Mouse (Mus musculus) midbrain, embryonic 16.5 days (tissue): ENCODE results near the gene Inafm2. TPM values are rescaled to one million over a fixed set of nuclear protein-coding genes. Genes with fewer than 3 reads are reported as not detected.

Source experiments
- ATAC-seq: fragments of 200-750 bp; cut with Nextera tagmentation; 2 replicates; pipeline ENCODE4 v1.8.0; 2017; ENCODE audit warnings: moderate TSS enrichment
- H3K27ac ChIP-seq: fragments of 300-500 bp; sonication (generic); 2 replicates; pipeline ENCODE4 v1.5.1; 2014; ENCODE audit warnings: mild to moderate bottlenecking, low read length, mixed read lengths
- H3K27me3 ChIP-seq: fragments of 300-500 bp; sonication (generic); 2 replicates; pipeline ENCODE4 v1.6.1; 2014; ENCODE audit warnings: low read depth, low read length, mixed read lengths; ENCODE audit not compliant: control insufficient read depth, insufficient read depth
- H3K36me3 ChIP-seq: fragments of 300-500 bp; sonication (generic); 2 replicates; pipeline ENCODE4 v1.6.1; 2014; ENCODE audit warnings: mild to moderate bottlenecking, low read length, moderate library complexity, mixed read lengths; ENCODE audit not compliant: control insufficient read depth, insufficient read depth
- H3K4me1 ChIP-seq: fragments of 300-500 bp; sonication (generic); 2 replicates; pipeline ENCODE4 v1.6.1; 2014; ENCODE audit warnings: mild to moderate bottlenecking, low read length, mixed read lengths; ENCODE audit not compliant: control insufficient read depth, insufficient read depth
- H3K4me2 ChIP-seq: fragments of 300-500 bp; sonication (generic); 2 replicates; pipeline ENCODE4 v1.6.1; 2014; ENCODE audit warnings: mild to moderate bottlenecking, low read length, mixed read lengths
- H3K4me3 ChIP-seq: fragments of 300-500 bp; sonication (generic); 2 replicates; pipeline ENCODE4 v1.5.1; 2014; ENCODE audit warnings: low read depth, mild to moderate bottlenecking, low read length, moderate library complexity, mixed read lengths
- H3K9ac ChIP-seq: fragments of 300-500 bp; sonication (generic); 2 replicates; pipeline ENCODE4 v1.6.1; 2014; ENCODE audit warnings: low read depth, low read length, mixed read lengths
- H3K9me3 ChIP-seq: fragments of 300-500 bp; sonication (generic); replicated peaks from 2 replicates; pipeline ENCODE4 v1.6.1; 2014; ENCODE audit warnings: mild to moderate bottlenecking, low read length, mixed read lengths; ENCODE audit not compliant: control insufficient read depth, poor library complexity, severe bottlenecking
- WGBS: fragments of 180-500 bp; shearing (Covaris S2); extraction: QIAGEN DNeasy Blood & Tissue Kit; methylation state at CpG from one replicate; pipeline ENCODE4 v1.1.7; 2014; 5-methylcytosine and 5-hydroxymethylcytosine counted together
- polyA plus RNA-seq: library from polyadenylated mRNA; unstranded; fragments of >200 nt; fragmentation: Nextera tagmentation; extraction: Ambion mirVana; gene quantifications from 2 replicates; pipeline ENCODE4 v1.2.1, GENCODE M21; 2015

Gene Inafm2
- polyA plus RNA-seq, 1 experiment from 2014 or later, result 17.9 TPM

- H3K27ac ChIP-seq, result no peak overlapping the region
- no peaks in the 10 kb centered on the region for H3K9me3 ChIP-seq
- WGBS, result 75% methylated on average over 5 of the region's 5 CpGs
- no peak overlapping the region for H3K4me2 ChIP-seq
- ATAC-seq, result no peak
- no peaks in the 10 kb centered on the region for H3K27me3 ChIP-seq
- H3K9ac ChIP-seq, result no peak overlapping the region
- H3K36me3 ChIP-seq, result peaks cover 22% of the 10 kb centered on the region
- peaks cover 13% of the 10 kb centered on the region for H3K4me1 ChIP-seq
- no peak overlapping the region for H3K4me3 ChIP-seq
Observed at GRCm38 (mm10) chr2:118783093-118783492, 37.5 kb downstream of the Inafm2 start.

DNA sequence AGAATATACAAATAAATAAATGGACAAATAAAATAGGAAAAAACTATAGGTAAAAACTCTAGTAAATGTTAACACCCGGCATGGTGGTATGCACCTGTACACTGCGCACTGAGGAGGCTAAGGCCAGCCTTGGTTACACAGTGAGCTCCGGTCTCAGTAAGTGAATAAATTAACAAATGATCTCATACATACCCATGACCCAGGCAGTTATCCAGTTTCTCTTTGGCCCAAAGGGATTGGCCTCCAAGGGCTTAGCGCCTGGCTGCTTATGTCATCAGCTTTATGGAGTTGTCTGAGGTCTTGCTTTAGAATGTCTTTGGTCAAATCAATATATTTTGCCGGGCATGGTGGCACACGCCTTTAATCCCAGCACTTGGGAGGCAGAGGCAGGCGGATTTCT, 38.1 kb downstream of the Inafm2 start:
- no peak for ATAC-seq
- 87% methylated on average over 7 of the region's 7 CpGs for WGBS
- Histone ChIP-seq H3K9me3 (no peaks in the 10 kb centered on the region), H3K4me1 (peaks cover 13% of the 10 kb centered on the region), H3K27me3 (no peaks in the 10 kb centered on the region), H3K9ac (no peak overlapping the region), H3K27ac (no peak overlapping the region), H3K4me2 (no peak overlapping the region), H3K4me3 (no peak overlapping the region), H3K36me3 (peaks cover 23% of the 10 kb centered on the region)

- no peaks in the 10 kb centered on the region for H3K9me3 ChIP-seq
- H3K4me2 ChIP-seq, result no peak overlapping the region
- no peak overlapping the region for H3K9ac ChIP-seq
- H3K4me1 ChIP-seq, result no peaks in the 10 kb centered on the region
- no peak overlapping the region for H3K27ac ChIP-seq
- WGBS, result 89% methylated on average over 5 of the region's 5 CpGs
- H3K27me3 ChIP-seq, result no peaks in the 10 kb centered on the region
- no peak overlapping the region for H3K4me3 ChIP-seq
- no peak for ATAC-seq
- peaks cover 41% of the 10 kb centered on the region for H3K36me3 ChIP-seq
Observed at GRCm38 (mm10) chr2:118786525-118786924, 41.0 kb downstream of the Inafm2 start.

- no peak overlapping the region for H3K4me2 ChIP-seq
- no peak overlapping the region for H3K4me3 ChIP-seq
- H3K36me3 ChIP-seq, result peaks cover 63% of the 10 kb centered on the region
- no peaks in the 10 kb centered on the region for H3K4me1 ChIP-seq
- 86% methylated on average over 11 of the region's 11 CpGs for WGBS
- H3K27me3 ChIP-seq, result no peaks in the 10 kb centered on the region
- no peak overlapping the region for H3K9ac ChIP-seq
- no peak; the same call in 1 of the 2 replicates for ATAC-seq
- H3K27ac ChIP-seq, result no peak overlapping the region
- H3K9me3 ChIP-seq, result no peaks in the 10 kb centered on the region
Observed at GRCm38 (mm10) chr2:118789501-118789900, 43.9 kb downstream of the Inafm2 start.

GRCm38 (mm10) chr2:118790221-118790550, 44.6 kb downstream of the Inafm2 start:
- Histone ChIP-seq H3K4me3 (no peak overlapping the region), H3K27ac (no peak overlapping the region), H3K9ac (0 out of 2 replicates have a peak overlapping the region, but pooled peaks have one; percentile 21), H3K4me2 (no peak overlapping the region), H3K4me1 (no peaks in the 10 kb centered on the region), H3K36me3 (peaks cover 63% of the 10 kb centered on the region), H3K27me3 (no peaks in the 10 kb centered on the region), H3K9me3 (no peaks in the 10 kb centered on the region)
- WGBS, result 51% methylated on average over 12 of the region's 12 CpGs
- peak; percentile 27; the same call in 1 of the 2 replicates for ATAC-seq

DNA sequence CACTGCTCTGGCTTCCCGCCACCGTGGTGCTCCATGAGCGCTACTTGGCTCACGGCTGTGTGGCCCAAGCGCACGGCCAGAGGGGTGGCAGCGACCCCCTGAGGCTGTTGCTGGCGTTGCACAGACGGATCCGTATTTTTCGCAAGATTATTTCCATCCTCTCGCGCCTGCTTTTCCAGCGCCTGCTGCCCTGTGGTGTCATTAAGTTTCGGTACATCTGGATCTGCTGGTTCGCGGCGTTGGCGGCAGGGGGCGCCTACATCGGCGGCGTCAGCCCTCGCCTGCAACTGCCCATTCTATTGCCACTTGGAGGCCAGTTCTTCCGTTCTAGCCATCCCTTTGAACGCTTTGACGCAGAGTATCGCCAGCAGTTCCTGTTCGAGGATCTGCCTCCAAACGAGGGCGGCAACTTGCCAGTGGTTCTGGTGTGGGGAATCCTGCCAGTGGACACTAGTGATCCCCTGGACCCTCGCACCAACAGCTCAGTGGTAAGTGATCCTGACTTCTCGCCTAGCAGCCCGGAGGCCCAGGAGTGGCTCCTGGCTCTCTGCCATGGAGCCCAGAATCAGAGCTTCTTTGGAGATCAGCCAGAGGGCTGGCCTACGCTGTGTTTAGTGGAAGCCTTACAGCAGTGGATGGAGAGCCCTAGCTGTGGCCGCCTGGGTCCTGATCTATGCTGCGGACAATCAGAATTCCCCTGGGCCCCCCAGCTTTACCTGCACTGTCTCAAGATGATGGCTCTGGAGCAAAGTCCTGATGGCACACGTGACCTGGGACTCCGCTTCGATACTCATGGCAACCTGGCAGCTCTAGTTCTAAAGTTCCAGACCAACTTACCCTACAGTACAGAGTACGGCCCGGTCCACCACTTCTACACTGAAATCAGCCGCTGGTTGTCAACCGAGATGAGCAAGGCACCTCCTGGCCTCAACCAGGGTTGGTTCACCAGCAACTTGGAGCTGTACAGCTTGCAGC, 45.3 kb downstream of the Inafm2 start:
- H3K4me2 ChIP-seq, result 0 out of 2 replicates have a peak overlapping the region, but pooled peaks have one; percentile 15
- no peaks in the 10 kb centered on the region for H3K4me1 ChIP-seq
- H3K27ac ChIP-seq, result no peak overlapping the region
- WGBS, result 26% methylated on average over 44 of the region's 44 CpGs
- no peaks in the 10 kb centered on the region for H3K27me3 ChIP-seq
- ATAC-seq, result peak; percentile 40; the same call in 1 of the 2 replicates
- H3K9me3 ChIP-seq, result no peaks in the 10 kb centered on the region
- peaks cover 63% of the 10 kb centered on the region for H3K36me3 ChIP-seq
- H3K4me3 ChIP-seq, result no peak overlapping the region
- 0 out of 2 replicates have a peak overlapping the region, but pooled peaks have one; percentile 21 for H3K9ac ChIP-seq

DNA sequence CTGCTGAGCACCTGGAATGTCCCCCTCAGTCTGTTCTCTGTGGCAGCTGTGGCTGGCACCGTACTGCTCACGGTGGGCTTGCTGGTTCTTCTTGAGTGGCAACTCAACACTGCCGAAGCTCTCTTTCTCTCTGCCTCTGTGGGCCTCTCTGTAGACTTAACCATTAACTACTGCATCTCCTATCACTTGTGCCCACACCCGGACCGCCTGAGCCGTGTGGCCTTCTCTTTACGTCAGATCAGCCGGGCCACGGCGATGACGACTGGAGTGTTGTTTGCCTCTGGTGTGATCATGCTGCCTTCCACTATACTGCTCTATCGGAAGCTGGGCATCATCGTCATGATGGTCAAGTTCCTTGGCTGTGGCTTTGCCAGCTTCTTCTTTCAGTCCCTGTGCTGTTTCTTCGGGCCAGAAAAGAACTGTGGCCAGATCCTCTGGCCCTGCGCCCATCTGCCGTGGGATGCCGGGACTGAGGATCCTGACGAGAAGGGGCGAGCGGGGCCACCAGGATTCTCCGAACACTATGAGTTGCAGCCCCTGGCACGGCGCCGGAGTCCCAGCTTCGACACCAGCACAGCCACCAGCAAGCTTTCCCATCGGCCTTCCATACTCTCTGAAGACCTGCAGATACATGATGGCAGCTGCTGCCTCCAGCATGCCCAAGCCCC, 46.2 kb downstream of the Inafm2 start:
- 94% methylated on average over 26 of the region's 26 CpGs for WGBS
- no peaks in the 10 kb centered on the region for H3K4me1 ChIP-seq
- no peaks in the 10 kb centered on the region for H3K9me3 ChIP-seq
- no peak overlapping the region for H3K4me2 ChIP-seq
- H3K36me3 ChIP-seq, result peaks cover 55% of the 10 kb centered on the region
- H3K9ac ChIP-seq, result no peak overlapping the region
- no peak overlapping the region for H3K27ac ChIP-seq
- no peak overlapping the region for H3K4me3 ChIP-seq
- no peak for ATAC-seq
- H3K27me3 ChIP-seq, result no peaks in the 10 kb centered on the region

DNA sequence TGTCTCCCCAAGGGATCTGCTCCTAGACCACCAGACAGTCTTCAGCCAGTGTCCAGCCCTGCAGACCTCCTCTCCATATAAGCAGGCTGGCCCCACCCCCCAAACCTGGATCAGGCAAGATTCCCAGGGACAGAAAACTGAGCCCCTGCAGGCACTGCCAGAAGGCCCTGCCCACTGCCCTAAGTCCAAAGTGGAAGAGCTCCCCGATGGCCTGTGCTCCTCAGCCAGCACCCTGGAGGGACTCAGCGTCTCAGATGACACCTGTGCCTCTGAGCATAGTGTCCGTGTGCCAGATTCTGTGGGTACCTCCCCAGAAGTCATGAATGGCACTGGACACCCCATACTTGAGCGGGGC, 46.7 kb downstream of the Inafm2 start:
- Histone ChIP-seq H3K27ac (no peak overlapping the region), H3K9me3 (no peaks in the 10 kb centered on the region), H3K36me3 (peaks cover 49% of the 10 kb centered on the region), H3K27me3 (no peaks in the 10 kb centered on the region), H3K4me3 (no peak overlapping the region), H3K4me2 (no peak overlapping the region), H3K4me1 (no peaks in the 10 kb centered on the region), H3K9ac (no peak overlapping the region)
- no peak for ATAC-seq
- WGBS, result 80% methylated on average over 4 of the region's 4 CpGs

DNA sequence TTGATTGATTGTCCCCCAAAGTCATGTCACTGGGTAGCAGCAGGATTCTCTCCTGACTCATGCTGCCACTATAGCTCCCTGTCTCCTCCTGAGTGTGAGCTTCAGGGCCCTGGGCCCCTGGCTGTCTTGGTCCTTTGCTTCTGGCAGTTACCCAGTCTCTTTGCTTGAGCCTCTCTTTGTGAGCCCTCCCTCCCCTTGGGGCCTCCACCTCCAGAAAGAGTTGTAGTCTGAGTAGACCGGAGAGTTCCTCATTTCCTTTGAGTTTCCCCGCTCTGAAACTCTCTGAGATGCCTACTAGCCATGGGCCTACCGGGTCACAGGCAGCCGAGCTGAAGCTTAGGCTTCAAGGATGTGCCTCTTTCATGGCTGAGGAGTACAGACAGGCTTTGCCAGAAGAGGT, 48.1 kb downstream of the Inafm2 start:
- Histone ChIP-seq H3K9ac (no peak overlapping the region), H3K4me1 (no peaks in the 10 kb centered on the region), H3K4me2 (no peak overlapping the region), H3K9me3 (no peaks in the 10 kb centered on the region), H3K4me3 (no peak overlapping the region), H3K36me3 (peaks cover 39% of the 10 kb centered on the region), H3K27me3 (no peaks in the 10 kb centered on the region), H3K27ac (no peak overlapping the region)
- no peak for ATAC-seq
- WGBS, result 92% methylated on average over 4 of the region's 4 CpGs
